Mouse (Mus musculus) forebrain, embryonic 11.5 days (tissue): ENCODE data around the gene Nt5c. TPM values are rescaled to one million over a fixed set of nuclear protein-coding genes. Genes with fewer than 3 reads are reported as not detected.
"Not testable (repeated sequence)": the region's sequence is repeated elsewhere in the genome, so short reads cannot be mapped to it uniquely, and the experiment has no call there.

Experiments
- ATAC-seq: fragments of 200-750 bp; cut with Nextera tagmentation; replicated peaks from 2 replicates; pipeline ENCODE4 v1.8.0; 2017; ENCODE audit warnings: moderate TSS enrichment; ENCODE audit not compliant: low FRiP score
- DNase-seq: peaks from one replicate; pipeline ENCODE4 v3.0.0-alpha.2; 2017; ENCODE audit warnings: low spot score
- H3K27ac ChIP-seq: fragments of 300-500 bp; sonication (generic); 2 replicates; pipeline ENCODE4 v1.5.1; 2014; ENCODE audit warnings: low read depth, low read length
- H3K27me3 ChIP-seq: fragments of 300-500 bp; sonication (generic); 2 replicates; pipeline ENCODE4 v1.6.1; 2014; ENCODE audit warnings: mild to moderate bottlenecking, low read length, mixed read lengths; ENCODE audit not compliant: control insufficient read depth, insufficient read depth
- H3K36me3 ChIP-seq: fragments of 300-500 bp; sonication (generic); 2 replicates; pipeline ENCODE4 v1.6.1; 2014; ENCODE audit warnings: mild to moderate bottlenecking, low read length, moderate library complexity, mixed read lengths; ENCODE audit not compliant: control insufficient read depth, insufficient read depth
- H3K4me1 ChIP-seq: fragments of 300-500 bp; sonication (generic); replicated peaks from 2 replicates; pipeline ENCODE4 v1.6.1; 2014; ENCODE audit warnings: low read length, mixed read lengths; ENCODE audit not compliant: control insufficient read depth, insufficient read depth
- H3K4me2 ChIP-seq: fragments of 300-500 bp; sonication (generic); 2 replicates; pipeline ENCODE4 v1.6.1; 2014; ENCODE audit warnings: low read depth, mild to moderate bottlenecking, low read length, moderate library complexity, mixed read lengths; ENCODE audit not compliant: severe bottlenecking
- H3K4me3 ChIP-seq: fragments of 300-500 bp; sonication (generic); 2 replicates; pipeline ENCODE4 v1.5.1; 2014; ENCODE audit warnings: low read depth, low read length
- H3K9ac ChIP-seq: fragments of 300-500 bp; sonication (generic); 2 replicates; pipeline ENCODE4 v1.6.1; 2014; ENCODE audit warnings: low read length
- H3K9me3 ChIP-seq: fragments of 300-500 bp; sonication (generic); 2 replicates; pipeline ENCODE4 v1.6.1; 2016; ENCODE audit warnings: low read length, mixed read lengths; ENCODE audit not compliant: control insufficient read depth
- WGBS: fragments of 180-500 bp; shearing (Covaris S2); extraction: QIAGEN DNeasy Blood & Tissue Kit; methylation state at CpG from one replicate; pipeline ENCODE4 v1.1.7; 2014; 5-methylcytosine and 5-hydroxymethylcytosine counted together
- polyA plus RNA-seq: library from polyadenylated mRNA; unstranded; fragments of >200 nt; fragmentation: Nextera tagmentation; extraction: Ambion mirVana; gene quantifications from 2 replicates; pipeline ENCODE4 v1.2.1, GENCODE M21; 2014

The Nt5c gene
- polyA plus RNA-seq: 72.6 and 78.5 TPM in 2 replicates

DNA sequence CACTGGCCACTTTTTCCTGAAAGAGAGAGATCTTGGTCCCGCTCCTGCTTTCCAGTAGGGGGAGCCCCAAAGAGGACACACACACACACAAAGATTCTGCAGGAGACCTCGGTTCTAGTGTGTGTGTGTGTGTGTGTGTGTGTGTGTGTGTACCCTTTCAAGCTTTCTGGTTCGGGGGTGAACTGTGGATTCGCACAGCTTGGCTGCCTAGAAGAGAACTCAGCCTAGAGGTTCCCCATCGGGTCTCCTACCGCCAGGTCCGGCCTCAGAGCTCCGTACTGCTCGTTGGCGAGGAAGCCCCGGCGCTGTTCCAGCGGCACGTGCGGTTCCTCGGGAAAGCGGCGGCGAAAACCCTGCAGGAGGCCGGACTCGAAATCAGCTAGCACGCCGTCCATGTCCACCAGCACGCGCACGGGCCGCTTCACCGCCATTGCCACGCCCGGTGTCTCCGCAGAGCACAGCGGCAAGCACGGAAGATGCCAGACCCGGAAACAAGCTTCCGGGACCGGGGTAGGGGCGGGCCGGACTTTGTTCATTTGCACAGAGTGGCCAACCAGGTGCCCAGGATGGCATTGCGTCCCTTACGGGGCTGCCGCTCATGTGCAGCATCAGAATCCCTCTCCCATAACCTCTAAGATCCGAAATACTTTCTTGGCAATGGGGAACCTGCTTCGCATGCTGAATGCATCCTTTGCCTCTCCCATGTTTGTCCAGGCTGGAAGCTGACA is at the start of gene Nt5c:
TSS of gene Nt5c (minus strand) at position 507 of the 728 bp plus-strand sequence.
- peak within 1 kb of the TSS; percentile 87 for H3K4me2 ChIP-seq
- no peaks in the 10 kb centered on the region for H3K27me3 ChIP-seq
- peaks cover 3% of the 10 kb centered on the region; the same call in 1 of the 2 replicates for H3K4me1 ChIP-seq
- DNase-seq: peak; percentile 88
- peak within 1 kb of the TSS; percentile 68 for H3K4me3 ChIP-seq
- H3K9me3 ChIP-seq: no peaks in the 10 kb centered on the region
- peak within 1 kb of the TSS; percentile 57; the same call in 1 of the 2 replicates for H3K27ac ChIP-seq
- H3K36me3 ChIP-seq: no peaks in the 10 kb centered on the region
- WGBS: 0% methylated on average over 43 of the region's 43 CpGs
- peak within 1 kb of the TSS; percentile 83 for H3K9ac ChIP-seq
- ATAC-seq: peak; percentile 85

- Histone ChIP-seq H3K9me3 (no peaks in the 10 kb centered on the region), H3K4me3 (no peak overlapping the region), H3K27ac (no peak overlapping the region), H3K4me1 (no peaks in the 10 kb centered on the region), H3K27me3 (no peaks in the 10 kb centered on the region), H3K36me3 (peaks cover 5% of the 10 kb centered on the region; the same call in 1 of the 2 replicates), H3K4me2 (no peak overlapping the region), H3K9ac (no peak overlapping the region)
- no peak for ATAC-seq
- DNase-seq: no peak
- 64% methylated on average over 2 of the region's 2 CpGs for WGBS
Observed at GRCm38 (mm10) chr11:115538045-115538444, 46.4 kb upstream of the Nt5c start.

DNA sequence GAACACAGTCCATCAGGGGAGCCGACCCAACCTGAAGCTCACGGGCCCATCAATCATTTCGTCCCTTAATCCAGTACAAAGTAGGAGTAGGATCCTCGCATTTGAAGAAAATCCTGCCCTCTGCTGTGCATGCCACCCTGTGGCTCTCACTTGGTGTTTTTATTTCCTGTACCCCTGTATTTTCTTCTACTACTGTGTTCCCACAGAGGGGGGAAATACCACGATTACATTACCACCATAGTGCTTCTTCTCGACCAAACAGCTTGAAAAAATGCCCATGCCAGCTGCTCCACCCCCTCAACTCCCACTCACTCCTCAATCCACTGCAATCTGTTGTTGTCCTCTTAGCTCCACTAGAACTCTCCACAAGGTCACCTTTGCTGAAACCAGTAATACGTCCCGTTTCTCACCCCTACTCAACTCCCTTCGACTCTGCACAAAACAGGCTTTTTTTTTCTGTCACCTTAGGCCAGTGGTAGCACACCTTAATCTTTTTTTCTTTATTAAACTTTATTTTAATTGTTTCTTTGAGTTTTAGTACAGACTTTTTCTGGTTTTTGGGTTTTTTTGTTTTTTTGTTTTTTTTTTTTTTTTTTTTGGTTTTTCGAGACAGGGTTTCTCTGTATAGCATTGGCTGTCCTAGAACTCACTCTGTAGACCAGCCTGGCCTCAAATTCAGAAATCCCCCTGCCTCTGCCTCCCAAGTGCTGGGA is 45.4 kb upstream of the Nt5c start:
- 89% methylated on average over 10 of the region's 10 CpGs for WGBS
- peak overlapping the region; percentile 99 for H3K27ac ChIP-seq
- no peaks in the 10 kb centered on the region for H3K27me3 ChIP-seq
- no peaks in the 10 kb centered on the region for H3K9me3 ChIP-seq
- ATAC-seq (peak; percentile 11; the same call in 1 of the 2 replicates), DNase-seq (no peak)
- no peak overlapping the region; the same call in 1 of the 2 replicates for H3K4me3 ChIP-seq
- peak overlapping the region; percentile 79; the same call in 1 of the 2 replicates for H3K4me2 ChIP-seq
- H3K4me1 ChIP-seq: no peaks in the 10 kb centered on the region
- H3K36me3 ChIP-seq: peaks cover 10% of the 10 kb centered on the region; the same call in 1 of the 2 replicates
- no peak overlapping the region for H3K9ac ChIP-seq

DNA sequence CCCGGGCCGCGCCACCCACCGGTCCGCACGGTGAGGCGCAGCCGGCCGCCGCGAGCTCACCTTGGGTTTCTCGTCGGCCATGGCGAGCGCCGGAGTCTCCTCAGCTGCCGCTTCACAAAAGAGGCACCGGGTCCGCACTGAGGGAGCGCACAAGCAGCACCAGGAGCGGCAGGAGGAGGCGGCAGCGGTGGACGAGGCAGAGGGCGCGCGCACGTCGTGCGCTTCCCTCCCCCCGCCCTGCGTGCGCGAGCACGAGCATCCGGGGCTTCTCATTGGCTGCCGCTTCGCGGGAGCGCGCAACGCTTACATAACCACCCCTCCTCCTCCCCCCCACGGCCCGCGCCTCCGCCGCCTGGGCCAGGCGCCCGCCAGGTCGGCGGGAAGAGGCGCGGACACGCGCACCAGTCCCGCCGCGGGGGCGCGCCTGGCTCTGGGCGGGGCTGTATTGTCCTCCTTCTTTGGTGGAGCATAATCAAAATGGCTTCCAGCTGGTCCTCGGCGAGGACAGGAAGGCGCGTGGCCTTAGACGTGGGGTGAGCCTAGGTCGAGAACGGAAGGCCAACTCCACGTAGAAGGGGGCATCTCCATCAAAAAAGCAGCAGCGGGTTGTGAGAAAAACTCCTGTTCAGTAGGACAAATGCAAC is 44.5 kb upstream of the Nt5c start, which contains the start of gene Sumo2:
TSS of gene Sumo2 (minus strand) at position 239 of the 644 bp plus-strand sequence.
- no peaks in the 10 kb centered on the region for H3K4me1 ChIP-seq
- peak; percentile 88 for ATAC-seq
- H3K4me3 ChIP-seq: peak within 1 kb of the TSS; percentile 96
- no peaks in the 10 kb centered on the region for H3K27me3 ChIP-seq
- 1% methylated on average over 56 of the region's 70 CpGs for WGBS
- peak within 1 kb of the TSS; percentile 99 for H3K9ac ChIP-seq
- H3K4me2 ChIP-seq: peak within 1 kb of the TSS; percentile 79
- H3K27ac ChIP-seq: peak within 1 kb of the TSS; percentile 99
- DNase-seq: peak; percentile 100
- H3K9me3 ChIP-seq: no peaks in the 10 kb centered on the region
- peaks cover 12% of the 10 kb centered on the region; the same call in 1 of the 2 replicates for H3K36me3 ChIP-seq

GRCm38 (mm10) chr11:115535401-115536037 is 43.9 kb upstream of the Nt5c start:
- DNase-seq: peak; percentile 87
- peak overlapping the region; percentile 96 for H3K4me3 ChIP-seq
- peak overlapping the region; percentile 99 for H3K9ac ChIP-seq
- H3K4me2 ChIP-seq: peak overlapping the region; percentile 79
- no peaks in the 10 kb centered on the region for H3K27me3 ChIP-seq
- 1% methylated on average over 49 of the region's 84 CpGs for WGBS
- H3K36me3 ChIP-seq: peaks cover 12% of the 10 kb centered on the region; the same call in 1 of the 2 replicates
- no peaks in the 10 kb centered on the region for H3K4me1 ChIP-seq
- no peaks in the 10 kb centered on the region for H3K9me3 ChIP-seq
- H3K27ac ChIP-seq: peak overlapping the region; percentile 99
- ATAC-seq: peak; percentile 72

DNA sequence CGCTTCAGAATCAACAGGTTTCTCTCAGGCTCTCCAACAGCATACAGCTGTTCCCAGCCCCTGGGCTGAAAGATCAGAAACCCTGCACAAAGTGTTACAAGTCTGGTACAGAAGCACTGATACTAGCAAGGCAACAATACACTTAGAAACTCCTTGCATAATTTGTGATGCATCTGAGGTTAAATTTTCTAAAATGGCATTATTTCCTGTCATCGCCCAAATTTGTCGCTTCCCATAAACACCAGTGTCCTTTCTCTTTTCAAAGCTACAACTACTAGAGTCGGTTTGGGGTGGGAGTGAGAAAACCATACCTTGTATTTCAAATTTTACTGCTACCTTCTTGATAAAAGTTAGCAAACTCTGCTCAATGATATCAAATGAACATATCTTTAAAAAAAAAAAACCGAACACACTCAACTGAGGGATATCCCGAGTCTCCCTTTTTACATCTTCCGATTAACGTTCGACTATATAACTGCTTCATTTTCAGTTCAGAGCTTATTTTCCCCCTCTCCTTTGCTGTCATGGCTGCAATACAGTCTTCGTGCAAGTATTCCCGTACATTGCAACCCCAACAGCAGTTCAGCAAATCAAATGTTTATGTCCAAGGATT is 43.2 kb upstream of the Nt5c start:
- H3K36me3 ChIP-seq: peaks cover 16% of the 10 kb centered on the region
- WGBS: 8% methylated on average over 11 of the region's 11 CpGs
- ATAC-seq: no peak
- no peaks in the 10 kb centered on the region for H3K27me3 ChIP-seq
- no peak for DNase-seq
- peak overlapping the region; percentile 79 for H3K4me2 ChIP-seq
- H3K4me3 ChIP-seq: peak overlapping the region; percentile 96
- H3K9ac ChIP-seq: peak overlapping the region; percentile 99
- H3K9me3 ChIP-seq: no peaks in the 10 kb centered on the region
- peak overlapping the region; percentile 99 for H3K27ac ChIP-seq
- H3K4me1 ChIP-seq: no peaks in the 10 kb centered on the region

- H3K9ac ChIP-seq, ATAC-seq, H3K4me2 ChIP-seq, DNase-seq, H3K27ac ChIP-seq, H3K9me3 ChIP-seq, H3K27me3 ChIP-seq, H3K4me1 ChIP-seq, H3K4me3 ChIP-seq: not testable (repeated sequence)
- 90% methylated on average over 3 of the region's 3 CpGs for WGBS
- peaks cover 14% of the 10 kb centered on the region for H3K36me3 ChIP-seq
Observed at GRCm38 (mm10) chr11:115526446-115526845, 34.8 kb upstream of the Nt5c start.
